Mouse (Mus musculus): Measurements from ENCODE around the gene Gm44965. TPM values are rescaled to one million over a fixed set of nuclear protein-coding genes. Genes with fewer than 3 reads are reported as not detected.

The Gm44965 gene
- total RNA-seq (2023), result not detected

DNA sequence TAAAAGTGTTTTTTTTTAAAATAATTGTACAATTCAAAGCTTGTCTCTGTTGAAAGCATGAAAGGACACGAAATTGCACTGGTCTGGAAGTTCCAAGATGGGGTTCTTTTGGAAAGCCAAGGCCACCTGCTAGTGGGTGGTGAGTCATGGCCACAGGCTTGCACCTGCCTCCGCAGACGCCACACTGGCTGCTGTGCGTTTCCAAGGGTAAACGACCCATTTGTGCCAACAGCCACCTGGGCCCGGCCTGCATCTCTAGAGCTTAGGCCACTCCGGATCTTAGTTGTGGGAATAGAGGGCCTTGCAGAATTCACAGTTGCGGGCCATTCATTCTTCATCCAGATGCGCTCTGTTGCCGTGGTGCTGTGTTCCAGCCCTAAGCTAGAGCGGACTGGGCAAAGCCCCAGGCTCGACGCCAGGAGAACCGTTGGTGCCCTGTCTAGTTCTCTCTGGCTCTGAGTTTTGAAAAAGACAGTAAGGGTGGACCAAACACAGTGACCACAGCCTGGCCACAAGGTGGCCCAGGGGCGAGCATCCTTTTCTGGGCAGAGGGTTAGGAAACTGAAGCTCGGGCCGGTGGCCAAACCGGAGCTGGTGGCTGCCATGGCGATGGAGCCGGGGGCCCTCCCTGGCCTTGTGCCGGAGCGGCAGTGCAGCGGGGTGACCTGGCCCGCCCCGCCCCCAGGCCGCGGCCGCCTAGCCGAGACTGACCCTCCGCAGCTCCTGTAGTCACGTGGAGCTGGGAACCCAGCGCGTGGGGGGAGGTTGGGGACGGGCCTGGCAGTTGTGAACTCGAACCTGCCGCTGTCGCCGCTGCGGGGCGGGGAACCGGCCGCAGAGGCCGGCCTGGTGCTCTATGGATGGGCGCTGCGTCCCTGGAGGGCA is at the start of gene Gm44965, which contains the start of gene Repin1:
Gm44965 (plus strand) TSS at position 784 of the 885 bp plus-strand sequence.
Repin1 (plus strand) TSS at position 726 of the 885 bp plus-strand sequence.

DNA sequence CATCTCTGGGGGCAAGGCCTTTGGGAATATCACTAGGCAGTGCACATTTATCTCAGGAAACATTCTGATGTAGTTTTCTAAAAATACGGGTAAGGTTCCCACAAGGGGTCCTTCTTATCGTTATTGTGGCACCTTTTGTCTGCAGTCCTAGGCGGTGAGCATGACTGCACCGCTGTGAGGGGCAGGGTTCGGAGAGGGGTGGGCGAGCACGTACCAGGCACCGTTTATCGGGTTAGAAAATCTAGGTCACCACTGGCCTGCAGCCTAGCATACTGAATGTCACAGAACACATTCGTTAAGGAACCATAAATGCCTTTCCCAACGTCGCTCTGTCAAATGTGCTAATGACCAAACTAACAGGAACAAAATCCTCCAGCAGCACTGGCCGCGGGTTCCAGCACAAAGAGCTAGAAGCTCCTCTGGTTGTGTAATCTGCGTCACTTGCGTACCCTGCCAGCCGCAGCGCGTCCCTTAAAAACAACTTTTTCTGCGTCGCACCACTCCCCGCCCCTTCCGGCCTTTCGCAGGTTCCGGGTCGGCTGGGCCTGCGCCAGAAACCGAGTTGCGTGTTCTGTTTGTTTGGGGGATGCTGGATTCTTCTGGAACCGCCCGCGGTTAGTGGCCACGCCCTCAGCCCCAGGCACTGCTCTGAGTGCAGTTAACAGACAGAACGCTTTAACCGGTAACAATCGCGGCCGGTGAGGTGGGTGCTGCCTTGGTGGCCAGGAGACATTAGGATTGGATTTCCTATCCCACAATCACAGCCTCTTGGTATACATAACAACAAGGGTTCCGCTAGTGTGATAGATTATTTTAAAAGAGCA is 39.2 kb upstream of the Gm44965 start, which contains the start of gene Lrrc61:
Lrrc61 (plus strand) TSS at position 517 of the 824 bp plus-strand sequence.

DNA sequence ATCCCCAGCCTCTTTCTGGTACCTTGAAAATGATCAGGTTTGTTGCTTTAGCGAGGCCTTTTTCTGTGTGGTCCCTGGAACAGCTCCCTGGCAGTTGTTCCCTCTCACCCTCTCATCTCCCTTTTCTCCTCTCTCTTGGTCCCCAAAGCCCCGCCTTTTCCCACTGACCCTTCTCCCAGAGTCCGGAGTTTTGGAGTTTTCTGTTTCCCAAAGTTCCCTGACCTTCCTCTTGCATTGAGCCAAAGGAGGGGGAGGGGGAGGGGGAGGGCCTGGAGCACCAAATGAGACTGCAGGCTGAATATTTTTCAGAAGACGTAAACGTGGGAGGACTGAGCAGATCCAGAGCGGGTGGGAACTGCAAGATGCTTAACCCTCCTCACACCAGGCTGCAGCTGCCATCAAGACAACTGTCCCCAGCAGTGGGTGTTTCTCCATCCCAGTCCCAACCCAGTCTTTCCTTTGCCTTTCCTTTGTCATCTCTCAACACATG is 21.1 kb upstream of the Gm44965 start, which contains the start of gene Rarres2:
Rarres2 (minus strand) TSS at position 218 of the 490 bp plus-strand sequence.

GRCm38 (mm10) chr6:48589194-48589750 is 4.5 kb upstream of the Gm44965 start, which contains the start of gene Gm45021:
Gene Gm45021 (plus strand): TSS chr6:48589610.

GRCm38 (mm10) chr6:48601271-48602079 is 7.7 kb downstream of the Gm44965 start, which contains the start of gene Zfp775:
Gene Zfp775 (plus strand): TSS chr6:48602063.

DNA sequence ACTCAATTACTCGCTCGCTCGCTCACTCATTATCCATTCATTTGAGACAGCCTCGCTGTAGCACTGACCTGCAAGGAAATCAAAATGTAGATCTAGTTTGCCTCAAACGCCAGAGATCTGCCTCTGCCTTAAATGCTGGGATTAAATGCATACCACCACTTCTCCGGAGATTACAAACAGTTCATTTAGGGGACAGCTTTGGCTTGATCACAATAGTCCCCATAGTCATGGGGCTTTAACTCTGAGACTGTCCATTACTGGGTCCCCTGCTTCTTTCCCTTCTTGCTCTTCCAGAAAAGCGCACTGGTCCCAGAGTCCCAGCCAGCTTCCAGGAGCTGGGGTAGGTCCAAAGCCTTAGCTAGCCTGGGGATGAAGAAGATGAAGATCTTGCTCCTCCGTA is 32.7 kb downstream of the Gm44965 start, which contains the start of gene AI854703:
AI854703 (plus strand) TSS at position 301 of the 400 bp plus-strand sequence.

DNA sequence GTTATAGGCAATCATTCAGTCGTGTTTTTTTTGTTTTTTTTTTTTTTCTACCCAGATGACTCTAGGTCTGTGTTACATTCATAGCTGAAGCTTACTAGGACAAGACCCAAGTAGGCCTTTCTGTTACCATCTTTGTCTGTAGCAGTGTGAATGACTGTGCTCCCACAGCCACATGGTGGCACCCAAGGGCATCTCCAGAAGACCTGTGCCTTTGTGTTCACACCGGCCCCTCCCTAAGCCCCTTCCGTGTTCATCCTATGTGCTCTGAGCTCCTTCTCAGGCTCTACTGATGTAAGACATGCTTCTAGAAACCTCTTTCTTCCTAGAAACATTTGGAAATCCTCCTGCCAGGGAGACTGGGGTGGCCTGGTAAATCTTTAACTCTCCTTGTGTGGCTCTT is 53.3 kb downstream of the Gm44965 start, which contains the start of gene Gimap8:
Gimap8 (plus strand) TSS at position 240 of the 400 bp plus-strand sequence.

Other genes with a start within 250 kb of the Gm44965 start
- 37.7 TPM for gene Krba1, start 198.4 kb upstream of the Gm44965 start, total RNA-seq (2023)
- 3.0 TPM for gene Zfp467, start 148.1 kb upstream of the Gm44965 start, total RNA-seq (2023)
- gene Sspo, start 145.7 kb upstream of the Gm44965 start, total RNA-seq (2023), result 0.37 TPM
- gene Atp6v0e2, start 56.3 kb upstream of the Gm44965 start, total RNA-seq (2023), result 0.61 TPM
- gene Lrrc61, start 39.1 kb upstream of the Gm44965 start, total RNA-seq (2023), result 51.7 TPM
- gene Rarres2, start 21.2 kb upstream of the Gm44965 start, total RNA-seq (2023), result not detected
- not detected for gene Gm45021, start 4.3 kb upstream of the Gm44965 start, total RNA-seq (2023)
- gene Repin1, start 58 bp upstream of the Gm44965 start, total RNA-seq (2023), result 1.7 TPM
- gene Zfp775, start 8.1 kb downstream of the Gm44965 start, total RNA-seq (2023), result 5.0 TPM
- 0.77 TPM for gene AI854703, start 32.8 kb downstream of the Gm44965 start, total RNA-seq (2023)
- gene Gimap8, start 53.3 kb downstream of the Gm44965 start, total RNA-seq (2023), result 126 TPM
- gene Gimap9, start 82.2 kb downstream of the Gm44965 start, total RNA-seq (2023), result 157 TPM
- gene Gimap4, start 90.6 kb downstream of the Gm44965 start, total RNA-seq (2023), result 194 TPM
- 1,380 TPM for gene Gimap6, start 114.3 kb downstream of the Gm44965 start, total RNA-seq (2023)
- gene Gm28053, start 124.7 kb downstream of the Gm44965 start, total RNA-seq (2023), result 19.7 TPM
- 33.3 TPM for gene Gimap7, start 124.7 kb downstream of the Gm44965 start, total RNA-seq (2023)
- 115 TPM for gene Gimap1, start 145.1 kb downstream of the Gm44965 start, total RNA-seq (2023)
- gene Gimap5, start 152.3 kb downstream of the Gm44965 start, total RNA-seq (2023), result 161 TPM
- gene Gimap3, start 176.9 kb downstream of the Gm44965 start, total RNA-seq (2023), result 406 TPM
- gene Tmem176a, start 247.0 kb downstream of the Gm44965 start, total RNA-seq (2023), result 2.6 TPM
- gene Tmem176b, start 247.6 kb downstream of the Gm44965 start, total RNA-seq (2023), result 9.1 TPM

All from CD8-positive naive resting alpha-beta T cell, adult 57 days (primary cell).